Comparison of ENCODE assay signal across 27 mouse cellular contexts in the genomic region with DNA sequence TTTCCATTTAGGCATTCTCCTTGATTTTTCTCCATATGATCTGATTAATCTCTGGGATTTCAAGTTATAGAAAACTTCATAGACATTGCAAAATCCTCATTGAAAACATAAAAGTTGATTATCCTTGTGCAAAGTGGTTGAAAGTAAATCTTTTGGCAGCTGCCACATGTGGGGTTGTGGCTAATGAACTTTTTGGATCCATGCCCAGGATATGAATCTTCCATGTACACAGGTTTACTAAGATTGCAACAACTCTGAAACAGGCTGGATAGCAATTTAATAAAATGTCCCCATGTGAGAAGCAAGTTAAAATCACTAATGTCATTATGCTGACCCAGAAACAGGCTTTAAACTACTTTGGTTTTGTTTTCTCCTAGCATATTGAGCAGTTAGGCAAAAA.
DNase-seq lines count a peak whose midpoint lies in the region; ATAC-seq and TF ChIP-seq lines count a peak whose summit lies in the region.
"Had no signal": no experiment of that assay in that cellular context is flagged by ENCODE, and none has a peak within 500 bp of the region (broad histone marks: within the 10 kb centered on the region; RNA-seq: fewer than 3 reads in every experiment).

No protein-coding gene starts in this region.

- H3K4me2 ChIP-seq in limb, embryonic 14.5 days (replicated peaks; ENCODE audit: low read depth, low read length, severe bottlenecking) = no peak overlapping the region
- H3K4me2 ChIP-seq: embryonic facial prominence, embryonic 12.5 days; heart, embryonic 13.5 days; liver, embryonic 13.5 days; midbrain, embryonic 12.5 days; neural tube, embryonic 12.5 days had no signal

- no peaks in the 10 kb centered on the region for H3K36me3 ChIP-seq in limb, embryonic 14.5 days (ENCODE audit: control insufficient read depth, insufficient read depth, low read length)
- no peaks in the 10 kb centered on the region for H3K36me3 ChIP-seq in limb, embryonic 10.5 days
- no peaks in the 10 kb centered on the region; a peak in 1 of 4 replicates for H3K36me3 ChIP-seq in MEL (ENCODE audit: control insufficient read depth in 1 of 2, insufficient read depth in 2 of 2, low read length in 2 of 2)
- H3K36me3 ChIP-seq: embryonic facial prominence, embryonic 12.5 days; heart, embryonic 13.5 days; liver, embryonic 13.5 days; midbrain, embryonic 12.5 days; neural tube, embryonic 12.5 days had no signal

- no peak overlapping the region for H3K9ac ChIP-seq in limb, embryonic 14.5 days (ENCODE audit: low read depth, low read length, severe bottlenecking)
- no peak overlapping the region for H3K9ac ChIP-seq in MEL (ENCODE audit: control insufficient read depth, low read depth, low read length, poor library complexity, severe bottlenecking)
- H3K9ac ChIP-seq: embryonic facial prominence, embryonic 12.5 days; heart, embryonic 13.5 days; liver, embryonic 13.5 days; midbrain, embryonic 12.5 days; neural tube, embryonic 12.5 days had no signal

- H3K4me3 ChIP-seq in limb, embryonic 14.5 days (replicated peaks; ENCODE audit: low read length) = no peak overlapping the region
- no peak overlapping the region for H3K4me3 ChIP-seq in limb, embryonic 10.5 days
- H3K4me3 ChIP-seq in MEL (ENCODE audit: control insufficient read depth in 1 of 2, insufficient read depth in 1 of 2, low read depth in 2 of 2, low read length in 2 of 2) = no peak overlapping the region
- H3K4me3 ChIP-seq: embryonic facial prominence, embryonic 12.5 days; gastrocnemius, adult 2 months; heart, embryonic 13.5 days; left cerebral cortex, adult 2 months; liver, embryonic 13.5 days; midbrain, embryonic 12.5 days; neural tube, embryonic 12.5 days had no signal

- no peak for TF ChIP-seq POLR2A in limb, embryonic 14.5 days (IDR thresholded peaks at IDR 0.05; ENCODE audit: borderline replicate concordance, extremely low read depth, insufficient read depth, insufficient read length)
- TF ChIP-seq POLR2A in MEL (IDR thresholded peaks at IDR 0.05; ENCODE audit: control insufficient read depth in 1 of 2, insufficient read depth in 1 of 2, low read depth in 1 of 2, low read length in 2 of 2, poor library complexity in 1 of 2) = no peak

- no peaks in the 10 kb centered on the region for H3K79me2 ChIP-seq in MEL (ENCODE audit: control insufficient read depth, insufficient read depth, low read length, poor library complexity)

- no peaks in the 10 kb centered on the region for H3K27me3 ChIP-seq in limb, embryonic 14.5 days (ENCODE audit: control insufficient read depth, insufficient read depth, low read length)
- peaks cover 12% of the 10 kb centered on the region; the same call in 1 of the 2 replicates for H3K27me3 ChIP-seq in limb, embryonic 10.5 days (ENCODE audit: low read depth, poor library complexity, severe bottlenecking)
- no peaks in the 10 kb centered on the region for H3K27me3 ChIP-seq in MEL (ENCODE audit: control insufficient read depth in 1 of 2, insufficient read depth in 2 of 2, low read length in 2 of 2)
- H3K27me3 ChIP-seq: embryonic facial prominence, embryonic 12.5 days; heart, embryonic 13.5 days; liver, embryonic 13.5 days; midbrain, embryonic 12.5 days; neural tube, embryonic 12.5 days had no signal

- H3K4me1 ChIP-seq in limb, embryonic 14.5 days (ENCODE audit: control insufficient read depth, insufficient read depth, low read length) = no peaks in the 10 kb centered on the region
- no peaks in the 10 kb centered on the region for H3K4me1 ChIP-seq in limb, embryonic 10.5 days
- peaks cover 2 to 4% of the 10 kb centered on the region in 2 experiments; a peak in 2 of 4 replicates for H3K4me1 ChIP-seq in MEL (ENCODE audit: control insufficient read depth in 1 of 2, insufficient read depth in 2 of 2, low read length in 2 of 2)
- H3K4me1 ChIP-seq: embryonic facial prominence, embryonic 12.5 days; heart, embryonic 13.5 days; liver, embryonic 13.5 days; midbrain, embryonic 12.5 days; neural tube, embryonic 12.5 days had no signal

- no peak for ATAC-seq in limb, embryonic 14.5 days (ENCODE audit: low FRiP score, low read depth)
- ATAC-seq in activated CD4-positive, CD25-positive, alpha-beta regulatory T cell, adult 4 months = no peak
- ATAC-seq: Patski had no signal

- TF ChIP-seq CTCF in MEL (IDR thresholded peaks at IDR 0.05 in 2 of 3, conservative IDR thresholded peaks at IDR 0.05 in 1 of 3; ENCODE audit: control insufficient read depth in 1 of 3, insufficient read depth in 1 of 3, low read depth in 2 of 3, low read length in 3 of 3, poor library complexity in 1 of 3, severe bottlenecking in 1 of 3) = no peak

- peak; percentile 4 for DNase-seq in adrenal gland, postnatal 14 days
- DNase-seq in adrenal gland, postnatal 4 days (ENCODE audit: low spot score in 2 of 2) = no peak
- DNase-seq in limb, embryonic 14.5 days (ENCODE audit: low spot score) = peak; percentile 5
- no peak for DNase-seq in limb, embryonic 10.5 days (ENCODE audit: low spot score)
- peak; percentile 36 for DNase-seq in MEL (ENCODE audit: low read depth, low spot score)
- DNase-seq in gonadal fat pad, adult 2 months (ENCODE audit: low read depth) = peak; percentile 8
- no peak for DNase-seq in urinary bladder, postnatal 14 days (ENCODE audit: low spot score)
- DNase-seq: B cell, adult 2 months; cerebellum, adult 9-11 months; gastrocnemius, adult 2 months; heart, adult 11 months; kidney, adult 11 months; kidney, postnatal 36 days; layer of hippocampus, adult 9-11 months; left cerebral cortex, postnatal 4 days; liver, embryonic 13.5 days; right cerebral cortex, postnatal 14 days; spleen, adult 18-20 months; thymus, postnatal 4 days had no signal

- no peak overlapping the region for H3K27ac ChIP-seq in limb, embryonic 14.5 days (replicated peaks; ENCODE audit: low read depth, low read length)
- H3K27ac ChIP-seq in limb, embryonic 10.5 days = no peak overlapping the region
- H3K27ac ChIP-seq in MEL (ENCODE audit: control insufficient read depth, low read depth, low read length) = no peak overlapping the region
- H3K27ac ChIP-seq: embryonic facial prominence, embryonic 12.5 days; gastrocnemius, adult 2 months; heart, embryonic 13.5 days; left cerebral cortex, adult 2 months; liver, embryonic 13.5 days; macrophage; midbrain, embryonic 12.5 days; neural tube, embryonic 12.5 days had no signal

- TF ChIP-seq EP300 in MEL (IDR thresholded peaks at IDR 0.05; ENCODE audit: low read depth in 1 of 2, low read length in 2 of 2) = no peak; a peak in 1 of 4 replicates

- H3K9me3 ChIP-seq in limb, embryonic 14.5 days (ENCODE audit: control insufficient read depth, low read length) = no peaks in the 10 kb centered on the region
- H3K9me3 ChIP-seq in limb, embryonic 10.5 days (replicated peaks) = no peaks in the 10 kb centered on the region
- no peaks in the 10 kb centered on the region for H3K9me3 ChIP-seq in MEL (replicated peaks; ENCODE audit: insufficient read depth, low read length)
- H3K9me3 ChIP-seq: embryonic facial prominence, embryonic 12.5 days; heart, embryonic 13.5 days; liver, embryonic 13.5 days; midbrain, embryonic 12.5 days; neural tube, embryonic 12.5 days had no signal

- no peak for TF ChIP-seq RAD21 in MEL (IDR thresholded peaks at IDR 0.05; ENCODE audit: low read depth, low read length)

TF ChIP-seq in MEL, 35 proteins besides CTCF, POLR2A, EP300 and RAD21:
- TF ChIP-seq MEF2A (IDR thresholded peaks at IDR 0.05; ENCODE audit: extremely low read depth, insufficient replicate concordance, low read depth, low read length, poor library complexity, severe bottlenecking) = no peak
- TF ChIP-seq MYC (IDR thresholded peaks at IDR 0.05; ENCODE audit: low read depth, low read length) = no peak
- TF ChIP-seq RCOR1 (IDR thresholded peaks at IDR 0.05; ENCODE audit: low read depth, low read length) = peak; percentile 85

Comparison
In these comparisons a context has a peak if more than half of its experiments do, and no peak if none do; other contexts are left out.
1. DNase-seq: peak in adrenal gland, postnatal 14 days (single experiment), limb, embryonic 14.5 days (single experiment), MEL (single experiment) and gonadal fat pad, adult 2 months (single experiment); none in adrenal gland, postnatal 4 days (0 of 2), limb, embryonic 10.5 days (single experiment) and urinary bladder, postnatal 14 days (single experiment).